Mouse (Mus musculus) retina, embryonic 14.5 days (tissue): ENCODE results near the gene Tmem107.
A peak's percentile ranks its signal among the peaks of the same experiment; 100 is the strongest.

ENCODE experiments used
- DNase-seq: peaks from one replicate; pipeline ENCODE4 v3.0.0-alpha.2; 2015; ENCODE audit warnings: low spot score

Gene Tmem107

DNA sequence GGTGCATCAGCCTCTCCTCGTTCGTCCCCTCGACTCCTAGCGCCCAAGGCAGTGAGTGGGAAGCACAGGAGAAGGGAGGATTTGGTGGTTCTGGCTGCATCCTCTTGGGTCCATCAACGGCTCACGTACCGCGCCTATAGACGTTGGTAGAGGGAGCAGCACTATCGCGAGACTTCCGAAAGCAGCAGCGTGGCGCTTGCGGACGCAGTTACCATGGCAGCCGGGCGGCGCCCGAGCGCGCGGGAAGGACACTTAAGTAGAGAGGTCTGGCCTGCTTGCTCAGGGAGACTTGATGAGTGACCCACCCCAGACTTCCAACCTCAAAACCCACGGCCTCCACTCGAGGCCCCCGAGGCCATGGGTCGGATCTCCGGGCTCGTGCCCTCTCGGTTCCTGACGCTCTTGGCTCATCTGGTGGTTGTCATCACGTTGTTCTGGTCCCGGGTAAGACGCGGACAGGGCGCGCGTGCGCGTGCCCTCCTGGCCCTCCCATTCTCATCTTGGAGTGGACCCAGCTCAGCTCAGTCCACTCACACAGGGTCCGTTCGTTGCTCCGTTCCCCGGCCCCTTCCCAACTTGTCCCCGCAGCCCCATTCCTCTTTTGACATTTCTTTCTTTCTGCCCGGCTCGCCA, at the start of gene Tmem107:
Gene Tmem107 (plus strand): TSS at position 217 of the 633 bp plus-strand sequence.
- DNase-seq: peak; percentile 95

DNA sequence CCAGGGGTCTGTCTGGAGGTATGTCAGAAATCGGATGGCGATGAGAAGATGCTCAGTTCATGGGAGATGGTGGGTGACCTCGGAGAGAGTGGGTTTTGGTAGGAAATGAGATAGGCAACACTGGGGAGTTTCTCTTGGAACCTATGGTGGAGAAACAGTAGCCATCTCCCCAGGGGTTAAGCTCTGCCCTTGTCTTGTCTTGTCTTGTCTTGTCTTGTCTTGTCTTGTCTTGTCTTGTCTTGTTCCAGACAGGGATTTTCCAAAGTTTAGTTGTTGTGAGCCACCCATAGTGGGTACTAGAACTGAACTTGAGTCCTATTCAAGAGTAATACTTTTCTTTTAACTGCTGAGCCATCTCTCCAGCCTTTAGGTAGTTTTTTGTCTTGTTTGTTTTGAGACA, 44.0 kb upstream of the Tmem107 start:
- DNase-seq: no peak

DNA sequence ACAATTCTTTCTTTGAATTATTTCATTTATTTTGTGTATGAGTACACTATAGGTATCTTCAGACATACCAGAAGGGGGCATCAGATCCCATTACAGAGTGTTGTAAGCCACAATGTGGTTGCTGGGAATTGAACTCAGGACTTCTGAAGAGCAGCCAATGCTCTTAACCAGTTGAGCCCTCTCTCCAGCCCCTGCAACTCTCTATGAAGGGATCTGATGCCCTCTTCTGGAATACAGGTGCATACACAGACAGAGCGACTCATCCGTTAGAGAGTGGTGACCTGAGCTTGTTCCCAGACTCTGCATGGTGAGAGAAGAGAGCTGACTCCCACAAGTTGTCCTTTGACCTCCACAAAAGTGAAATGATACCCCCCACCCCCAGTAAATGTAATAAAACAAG, 41.8 kb upstream of the Tmem107 start:
- peak; percentile 34 for DNase-seq

DNA sequence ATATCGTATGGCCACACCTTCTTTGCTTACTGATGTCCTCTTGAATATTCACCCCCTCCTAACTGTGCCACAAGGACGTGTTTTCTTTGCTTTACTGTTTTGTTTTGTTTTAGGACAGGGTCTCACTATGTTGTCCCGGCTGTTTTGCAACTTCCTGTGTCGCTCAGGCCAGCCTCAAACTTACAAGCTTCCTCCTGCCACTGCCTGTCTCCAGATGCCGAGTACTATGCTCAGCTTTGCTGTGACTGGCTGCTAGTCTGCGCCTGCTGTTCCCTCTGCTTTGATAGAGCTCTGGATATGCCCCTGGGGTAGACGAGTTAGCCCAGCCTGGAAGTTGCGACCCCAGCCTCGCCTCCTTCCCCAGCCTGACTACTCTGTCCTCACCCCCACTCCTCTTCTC, 37.1 kb upstream of the Tmem107 start:
- no peak for DNase-seq

DNA sequence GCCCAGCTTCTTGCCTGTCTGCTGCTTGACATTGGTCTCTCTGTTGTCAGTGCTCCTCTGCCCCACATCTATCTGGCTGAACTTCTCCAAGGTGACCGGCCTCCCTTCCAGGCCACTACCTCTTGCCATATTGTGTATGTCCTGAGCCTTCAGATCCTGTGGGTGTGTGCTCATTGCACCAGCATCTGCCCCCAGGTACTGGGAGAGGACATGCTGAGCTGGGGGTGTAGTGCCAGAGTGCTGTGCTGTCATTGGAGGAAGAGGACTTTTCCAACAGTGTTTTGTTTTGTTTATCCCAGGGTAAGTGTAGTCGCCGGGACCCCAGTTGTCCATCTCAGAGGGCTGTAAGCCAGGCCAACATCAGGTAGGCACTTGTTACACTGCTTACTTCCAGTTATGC, 36.0 kb upstream of the Tmem107 start:
- no peak for DNase-seq

DNA sequence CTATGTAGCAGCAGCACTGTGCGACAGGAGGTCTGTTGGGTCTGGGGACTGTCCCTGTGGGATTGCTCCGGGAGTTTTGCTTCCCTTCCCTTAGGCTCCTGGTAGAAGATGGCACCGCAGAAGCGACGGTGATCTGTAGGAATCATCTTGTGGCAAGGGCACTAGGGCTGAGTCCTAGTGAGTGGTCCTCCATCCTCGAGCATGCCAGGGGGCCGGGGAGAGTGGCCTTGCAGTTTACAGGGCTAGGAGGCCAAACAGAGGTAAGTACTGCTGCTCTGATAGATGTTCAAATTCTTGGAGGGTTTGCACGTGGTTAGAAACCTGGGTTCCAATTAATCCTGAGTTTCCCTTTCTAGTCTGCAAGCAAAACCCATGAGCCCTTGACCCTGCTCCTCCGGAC, 35.2 kb upstream of the Tmem107 start:
- DNase-seq: no peak

DNA sequence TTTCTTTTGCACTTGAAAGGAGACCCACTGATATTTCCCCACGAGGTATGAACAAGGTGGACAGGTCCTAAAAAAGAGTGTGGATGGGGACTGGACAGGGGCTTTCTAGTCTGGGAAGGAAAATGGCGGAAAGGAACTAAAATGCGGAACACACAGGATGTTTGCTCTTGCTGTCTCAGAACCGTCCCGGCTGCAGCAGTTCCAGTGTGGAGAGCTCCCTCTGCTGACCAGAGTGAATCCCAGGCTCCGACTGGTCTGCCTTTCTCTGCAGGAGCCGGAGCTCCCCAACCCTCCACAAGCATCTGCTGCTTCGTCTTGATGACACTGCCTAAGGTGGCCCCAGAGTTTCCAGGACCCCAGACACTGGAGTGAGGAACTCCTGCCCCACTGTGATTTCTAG, 34.8 kb upstream of the Tmem107 start:
- peak; percentile 88 for DNase-seq

DNA sequence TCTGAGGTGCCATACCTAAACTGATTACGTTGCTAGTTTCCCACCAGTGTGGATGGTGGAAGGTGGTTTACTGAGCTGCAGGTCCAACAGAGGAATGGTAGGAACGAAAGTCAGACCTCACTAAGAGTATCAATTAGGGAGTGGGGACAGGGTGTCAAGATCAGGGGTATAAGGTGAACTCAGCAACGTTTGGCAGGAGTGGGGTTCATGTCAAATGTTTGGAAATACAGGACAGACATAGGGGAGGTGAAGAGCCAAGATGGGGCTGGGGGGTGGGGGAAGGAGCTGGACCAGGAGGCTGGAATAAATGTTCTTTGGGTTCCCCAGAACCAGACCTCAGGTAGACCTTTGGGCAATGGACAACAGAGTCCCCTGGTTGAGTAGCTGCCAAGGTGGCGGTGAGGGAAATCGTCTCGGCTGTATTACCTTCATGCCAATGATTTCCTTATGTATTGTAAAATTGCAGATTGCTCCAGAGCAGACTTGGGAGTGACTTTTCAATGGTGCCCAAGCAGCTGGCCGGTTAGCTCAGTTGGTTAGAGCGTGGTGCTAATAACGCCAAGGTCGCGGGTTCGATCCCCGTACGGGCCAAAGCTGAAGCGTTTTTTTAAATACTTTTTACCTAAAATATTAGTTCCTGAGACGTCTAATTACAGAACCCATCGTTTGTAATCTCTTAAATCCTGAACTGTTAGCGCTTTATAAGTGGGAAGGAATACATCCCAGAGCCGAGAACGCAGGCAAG, 33.9 kb upstream of the Tmem107 start:
- peak; percentile 96 for DNase-seq

DNA sequence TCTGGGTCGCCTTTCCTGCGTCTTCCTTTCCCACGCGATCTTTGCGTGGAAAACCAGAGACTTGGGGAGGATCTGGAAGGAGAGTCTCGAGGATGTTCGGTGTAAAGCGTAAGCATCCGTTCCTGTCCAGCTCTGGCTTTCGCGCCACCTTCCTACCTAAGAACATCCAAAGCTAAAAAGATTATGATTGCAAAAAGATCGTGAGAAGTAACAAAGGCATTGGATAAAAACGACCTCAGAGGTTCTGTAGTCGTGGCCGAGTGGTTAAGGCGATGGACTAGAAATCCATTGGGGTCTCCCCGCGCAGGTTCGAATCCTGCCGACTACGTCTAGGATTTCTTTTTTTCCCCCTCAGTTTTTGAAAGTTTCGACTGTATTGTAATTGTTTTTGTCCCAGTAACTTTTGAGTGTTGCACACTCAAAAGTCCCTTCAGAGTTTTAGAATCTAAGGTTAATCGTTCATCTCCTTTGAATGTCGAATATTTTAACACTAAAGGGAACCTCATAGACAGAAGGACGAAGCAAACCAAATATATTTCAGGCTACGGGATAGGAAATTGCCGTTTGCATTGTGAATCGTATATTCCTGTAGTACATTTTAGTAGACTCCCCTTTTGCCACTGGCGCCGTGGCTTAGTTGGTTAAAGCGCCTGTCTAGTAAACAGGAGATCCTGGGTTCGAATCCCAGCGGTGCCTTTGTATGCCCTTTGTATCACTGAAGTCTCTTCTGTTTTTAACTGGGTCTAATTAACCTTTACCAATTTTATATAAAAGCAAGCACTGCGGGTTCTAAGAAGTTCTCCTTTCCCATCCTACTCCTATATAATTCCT, 33.2 kb upstream of the Tmem107 start:
- peak; percentile 93 for DNase-seq

DNA sequence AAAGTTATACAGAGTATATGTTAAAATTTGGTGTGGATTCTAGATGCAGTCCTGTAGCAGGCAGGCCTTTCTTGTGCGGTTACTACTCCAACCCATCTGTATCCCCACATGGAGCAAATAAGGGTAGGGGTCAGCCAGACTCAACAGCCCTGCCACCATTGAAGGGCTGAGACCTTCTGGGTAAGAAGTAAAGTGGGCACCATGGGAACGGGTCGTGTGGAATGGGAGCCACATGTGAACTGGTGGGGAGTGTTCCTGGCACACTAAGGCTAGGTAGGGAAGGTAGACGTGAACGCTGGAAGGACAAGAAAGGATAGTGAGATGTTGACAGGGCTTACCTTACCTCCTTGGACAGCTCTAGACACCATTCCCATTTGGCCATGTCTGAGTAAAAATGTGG, 32.4 kb upstream of the Tmem107 start:
- DNase-seq: no peak

DNA sequence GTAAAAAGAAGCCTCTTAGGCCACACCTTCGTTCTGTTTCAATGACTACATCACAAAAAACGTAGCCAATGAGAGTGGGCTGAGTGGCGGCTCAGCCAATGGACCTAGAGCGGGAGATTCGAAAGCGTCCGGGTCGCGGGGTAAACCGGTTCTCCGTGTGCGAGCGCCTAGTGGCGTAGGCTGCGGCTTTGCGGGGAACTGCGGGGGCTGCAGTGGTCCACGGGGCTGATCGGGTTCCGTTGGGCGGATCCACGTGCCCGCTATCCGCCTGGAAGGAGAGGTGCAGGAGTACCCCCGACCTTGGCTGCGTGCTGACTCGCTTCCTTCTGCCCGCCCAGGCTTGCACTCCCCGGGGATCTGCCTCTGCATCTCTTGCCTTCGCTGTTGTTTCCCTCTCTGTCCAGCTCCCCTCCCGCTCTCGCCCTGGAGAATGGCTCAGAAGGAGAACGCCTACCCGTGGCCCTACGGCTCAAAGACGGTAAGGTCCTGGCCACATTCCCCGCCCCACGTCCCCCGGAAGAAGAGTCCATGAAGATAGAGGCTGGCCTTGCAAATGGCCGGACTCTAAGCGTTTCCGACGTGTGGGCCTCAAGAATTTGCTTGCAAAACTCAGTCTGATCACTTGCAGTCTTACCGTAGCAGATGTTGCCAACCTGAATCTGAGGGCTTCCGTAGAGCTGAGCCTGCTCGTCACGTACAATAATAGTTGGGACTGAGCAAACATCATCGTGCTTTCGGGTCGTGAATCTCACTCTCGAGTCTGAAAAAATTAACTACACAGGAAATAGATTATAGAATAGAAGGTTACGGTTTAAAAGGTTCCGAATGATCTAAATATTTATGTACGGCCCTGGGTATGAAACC, 24.8 kb upstream of the Tmem107 start, which contains the start of gene Aurkb:
Gene Aurkb (plus strand): TSS at position 117 of the 864 bp plus-strand sequence.
- DNase-seq: peak; percentile 95

DNA sequence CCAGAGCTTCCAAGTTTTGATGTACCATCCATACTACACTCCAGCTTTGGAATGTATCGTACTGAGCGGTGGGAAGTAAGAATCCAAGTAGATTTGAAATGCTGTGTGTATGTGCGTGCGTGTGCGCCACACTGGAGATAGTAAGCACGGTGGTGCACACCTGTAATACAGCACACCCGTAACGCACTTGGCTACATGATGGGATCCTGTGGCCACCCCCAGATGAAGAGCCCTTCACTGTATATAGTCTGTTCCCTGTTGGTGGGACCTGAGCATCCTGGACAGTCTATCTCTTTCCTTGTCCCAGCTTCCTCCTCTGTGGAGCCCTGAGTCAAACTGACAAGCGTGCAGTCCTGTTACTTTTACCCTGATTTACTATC, 24.2 kb upstream of the Tmem107 start:
- DNase-seq: no peak

DNA sequence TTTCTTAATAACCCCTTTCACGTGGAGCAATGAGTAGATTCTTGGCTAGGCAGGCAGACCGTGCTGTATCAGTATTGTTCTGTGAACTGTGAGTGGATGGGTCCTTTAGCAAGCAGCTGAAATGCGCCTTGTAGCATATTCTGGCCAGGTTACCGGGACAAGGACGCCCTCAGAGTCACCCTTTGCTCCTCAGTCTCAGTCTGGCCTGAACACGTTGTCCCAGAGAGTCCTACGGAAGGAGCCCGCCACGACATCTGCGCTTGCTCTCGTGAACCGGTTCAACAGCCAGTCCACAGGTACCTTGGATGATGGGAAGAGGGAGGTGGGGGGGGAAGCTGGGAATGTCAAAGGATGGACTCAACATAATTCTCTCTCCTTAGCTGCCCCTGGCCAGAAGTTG, 23.0 kb upstream of the Tmem107 start:
- no peak for DNase-seq

DNA sequence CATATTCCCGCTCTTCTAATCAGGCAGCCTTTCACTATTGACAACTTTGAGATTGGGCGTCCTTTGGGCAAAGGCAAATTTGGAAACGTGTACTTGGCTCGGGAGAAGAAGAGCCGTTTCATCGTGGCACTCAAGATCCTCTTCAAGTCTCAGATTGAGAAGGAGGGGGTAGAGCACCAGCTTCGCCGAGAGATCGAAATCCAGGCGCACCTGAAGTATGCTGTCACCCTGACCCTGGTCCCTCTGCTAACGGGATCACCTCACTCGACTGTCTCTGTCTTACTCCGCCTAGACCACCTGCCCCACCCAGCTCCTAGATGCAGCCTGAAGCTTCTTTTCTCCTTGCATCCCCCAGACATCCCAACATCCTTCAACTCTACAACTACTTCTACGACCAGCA, 22.5 kb upstream of the Tmem107 start:
- no peak for DNase-seq

DNA sequence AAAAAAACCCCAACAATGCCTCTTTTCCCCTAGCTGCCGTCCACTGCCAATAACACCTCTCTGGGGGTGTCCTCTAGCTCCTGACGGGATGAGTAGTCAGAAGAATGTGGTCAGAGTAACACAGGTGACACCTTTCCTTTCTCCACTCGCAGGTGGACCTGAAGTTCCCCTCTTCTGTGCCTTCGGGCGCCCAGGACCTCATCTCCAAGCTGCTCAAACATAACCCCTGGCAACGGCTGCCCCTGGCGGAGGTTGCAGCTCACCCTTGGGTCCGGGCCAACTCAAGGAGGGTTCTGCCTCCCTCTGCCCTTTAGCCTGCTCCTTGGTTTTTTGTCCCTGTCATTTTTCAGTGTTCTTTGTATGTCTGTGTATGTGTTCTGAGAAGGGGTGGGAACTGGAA, 19.9 kb upstream of the Tmem107 start:
- DNase-seq: no peak

DNA sequence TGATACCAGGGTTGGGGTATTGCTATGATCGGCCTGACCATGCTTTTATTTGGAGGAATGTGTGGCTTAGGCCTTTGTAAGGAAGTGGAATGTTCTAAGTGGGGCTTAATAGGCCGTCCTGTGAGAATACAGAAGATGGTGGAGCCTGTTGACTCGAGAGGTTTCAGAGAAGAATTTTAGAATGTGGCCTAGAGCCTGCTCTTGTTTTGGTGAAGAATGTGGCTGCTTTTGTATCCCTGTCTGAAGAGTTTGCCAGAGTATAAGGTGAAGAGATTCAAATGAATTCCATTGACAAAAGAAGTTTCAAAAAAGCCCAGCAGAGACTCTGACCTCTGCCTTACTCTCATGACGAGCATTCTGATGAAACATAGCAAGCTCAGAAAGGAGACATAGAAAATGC, 18.8 kb upstream of the Tmem107 start:
- DNase-seq: no peak

DNA sequence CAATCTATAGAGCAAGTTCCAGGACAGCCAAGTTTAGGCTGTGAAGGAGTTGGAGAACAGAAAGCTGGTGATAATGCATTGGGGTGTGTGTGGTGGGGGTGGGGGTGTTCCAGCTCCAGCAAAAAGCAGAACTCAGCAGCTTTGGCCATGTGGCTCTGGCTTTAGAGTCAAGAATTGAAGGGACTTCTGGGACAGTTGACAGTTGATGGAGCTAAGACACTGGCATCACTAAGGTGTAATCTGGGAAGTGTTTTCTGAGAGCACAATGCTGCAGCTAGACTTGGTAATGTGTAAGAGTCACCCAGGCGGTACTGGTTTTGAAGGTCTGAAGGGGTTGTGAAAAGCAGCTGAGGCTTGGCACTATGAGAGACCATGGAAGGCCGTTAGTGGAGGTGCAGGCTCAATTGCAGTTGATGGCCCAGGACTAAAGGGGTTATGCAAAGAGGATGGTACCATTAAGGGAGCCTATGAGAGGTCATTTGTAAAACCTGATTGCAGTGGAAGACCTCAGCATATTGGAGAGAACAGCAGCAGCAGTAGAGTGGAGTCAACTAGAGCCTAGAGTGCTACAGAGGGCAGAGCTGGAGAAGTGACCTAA, 17.7 kb upstream of the Tmem107 start:
- DNase-seq: no peak

DNA sequence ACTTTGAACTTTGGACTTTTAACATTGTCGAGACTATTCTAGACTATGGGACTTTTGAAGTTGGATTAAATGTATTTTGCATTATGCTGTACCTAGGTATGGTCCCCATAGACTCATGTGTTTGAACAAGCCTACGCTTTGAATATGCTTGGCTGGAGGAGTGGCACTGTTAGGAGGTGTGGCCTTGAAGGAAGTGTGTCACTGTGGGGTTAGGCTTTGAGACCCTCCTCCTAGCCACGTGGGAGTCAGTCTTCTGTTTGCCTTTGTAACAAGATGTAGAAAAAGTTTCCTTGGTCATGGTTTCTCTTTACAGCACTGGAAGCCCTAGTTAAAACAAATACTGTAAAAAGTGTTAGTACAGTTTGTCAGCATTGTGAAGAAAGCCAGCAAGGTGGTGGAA, 16.8 kb upstream of the Tmem107 start:
- DNase-seq: no peak

DNA sequence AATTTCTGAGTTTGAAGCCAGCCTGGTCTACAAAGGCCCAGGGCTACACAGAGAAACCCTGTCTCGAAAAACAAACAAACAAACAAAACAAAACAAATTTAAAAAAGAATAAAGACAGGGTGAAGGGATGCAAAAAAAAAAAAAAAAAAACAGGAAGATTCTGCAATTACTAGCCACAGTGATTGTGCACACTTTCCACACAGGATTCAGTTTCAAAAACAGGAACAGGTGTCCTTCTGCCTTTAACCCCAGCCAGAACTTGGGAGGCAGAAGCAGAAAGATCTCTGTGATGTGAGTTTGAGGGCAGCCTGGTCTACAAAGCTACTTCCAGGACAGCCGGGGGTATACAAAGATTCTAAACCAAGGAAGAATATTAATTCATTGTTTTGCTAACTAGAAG, 12.3 kb upstream of the Tmem107 start:
- DNase-seq: no peak

DNA sequence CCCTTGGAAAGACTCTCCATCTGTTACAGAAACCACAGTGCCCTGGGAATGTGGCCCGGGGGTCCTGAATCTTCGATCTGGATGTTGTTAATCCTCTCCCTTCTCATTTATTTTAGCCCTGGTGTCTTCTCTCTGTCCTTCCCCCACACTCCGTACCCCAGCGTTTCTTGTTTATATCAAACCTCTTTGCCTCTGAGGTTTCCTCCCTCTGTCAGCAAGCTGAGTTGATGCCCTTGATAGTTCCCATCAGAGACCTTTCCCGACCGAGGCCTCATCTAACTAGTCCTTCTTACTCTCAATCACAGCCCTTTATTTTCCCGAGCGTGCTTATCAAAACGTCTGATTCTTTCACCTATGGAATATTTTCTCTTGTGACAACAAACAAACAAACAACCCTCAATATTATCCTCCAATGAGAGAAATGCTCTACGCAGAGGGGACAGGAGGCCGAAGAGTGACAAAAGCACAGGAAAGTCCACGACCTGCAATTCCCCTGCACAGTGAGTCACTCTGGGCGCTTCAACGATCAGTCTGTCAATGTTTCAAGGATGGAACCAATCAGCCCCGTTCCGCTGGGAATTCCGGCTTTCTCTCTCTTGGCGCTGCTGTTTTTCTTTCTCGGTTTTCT, 11.8 kb upstream of the Tmem107 start:
- DNase-seq: peak; percentile 26

DNA sequence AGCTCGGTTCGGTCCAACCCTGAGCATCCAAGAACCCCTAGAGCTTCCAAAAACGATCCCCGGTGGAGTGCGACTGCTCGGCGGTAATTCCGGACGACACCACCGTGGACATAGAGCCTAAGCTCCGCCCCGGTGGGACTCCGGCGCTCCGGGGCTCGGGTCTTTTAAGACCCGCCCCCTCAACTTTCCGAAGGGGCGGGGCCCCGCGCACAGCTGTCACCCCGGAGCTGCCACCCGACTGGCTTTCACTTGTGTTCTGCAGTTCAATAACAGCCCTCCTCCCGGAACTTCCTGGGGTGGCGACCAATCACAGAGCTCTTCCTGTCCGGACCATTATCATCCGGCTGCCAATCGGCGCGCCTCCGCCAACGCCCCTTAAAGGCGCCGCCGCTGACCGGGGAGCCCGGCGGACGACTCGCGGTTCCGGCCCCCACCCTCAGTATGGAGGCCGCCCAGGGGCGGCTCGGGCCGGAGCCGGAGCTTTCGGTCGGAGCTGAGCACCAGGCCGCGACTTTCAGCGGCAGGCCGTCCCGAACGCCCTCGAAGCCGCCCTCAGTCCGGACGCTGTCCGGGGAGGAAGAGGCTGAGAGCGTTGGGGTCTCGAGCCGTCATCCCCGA, 11.1 kb upstream of the Tmem107 start, which contains the start of gene Borcs6:
Gene Borcs6 (plus strand): TSS at position 361 of the 618 bp plus-strand sequence.
- peak; percentile 97 for DNase-seq
